Comparison of ENCODE assay signal across 9 mouse cellular contexts in the genomic region with DNA sequence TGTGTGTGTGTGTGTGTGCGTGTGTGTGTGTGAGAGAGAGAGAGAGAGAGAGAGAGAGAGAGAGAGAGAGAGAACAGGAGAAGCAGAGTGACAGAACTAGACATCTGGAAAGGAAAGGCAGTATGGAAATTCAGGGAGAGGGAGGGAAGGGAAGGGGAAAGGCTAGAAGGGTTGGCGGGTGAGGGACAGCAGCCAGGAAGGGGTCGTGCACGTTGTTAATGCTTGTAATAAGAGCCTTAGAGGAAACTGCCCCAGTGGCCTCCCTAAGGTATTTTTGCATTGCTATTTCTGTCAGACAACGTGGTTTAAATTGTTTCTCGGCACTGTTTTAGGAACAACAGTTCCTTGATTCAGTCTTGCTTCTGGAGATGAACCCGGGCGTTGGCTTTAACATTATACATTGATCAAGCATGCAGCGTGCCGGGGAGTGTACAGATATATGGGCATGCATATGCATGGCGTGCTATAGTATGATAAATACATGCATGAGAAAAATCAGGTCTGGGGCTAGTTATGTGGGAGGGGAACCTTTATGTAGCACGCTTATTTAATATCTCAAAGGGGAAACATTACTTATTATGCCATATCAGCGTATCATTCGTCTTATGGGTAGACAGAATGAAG. TPM values are rescaled to one million over a fixed set of nuclear protein-coding genes. Genes with fewer than 3 reads are reported as not detected.
DNase-seq lines count a peak whose midpoint lies in the region; ATAC-seq lines count a peak whose summit lies in the region.
"Had no signal": no experiment of that assay in that cellular context is flagged by ENCODE, and none has a peak within 500 bp of the region (broad histone marks: within the 10 kb centered on the region; RNA-seq: fewer than 3 reads in every experiment).

No protein-coding gene starts in this region.

- DNase-seq in heart, postnatal 25 days (ENCODE audit: low spot score): no peak
- peak; percentile 47 for DNase-seq in embryo, embryonic 9.5 days (ENCODE audit: extremely low spot score)
- DNase-seq in hindbrain, embryonic 10.5 days (ENCODE audit: low spot score): peak; percentile 40
- DNase-seq in B cell, adult 2 months: no peak
- DNase-seq in gastrocnemius, adult 18-20 months (ENCODE audit: low spot score): no peak
- no peak for DNase-seq in right cerebral cortex, postnatal 4 days
- DNase-seq: thymus, postnatal 14 days had no signal

- ATAC-seq in heart, embryonic 11.5 days (replicated peaks; ENCODE audit: insufficient number of reproducible peaks, low FRiP score, low TSS enrichment): no peak
- ATAC-seq in midbrain, embryonic 16.5 days: peak; percentile 53; the same call in 1 of the 2 replicates

- no peaks in the 10 kb centered on the region for H3K9me3 ChIP-seq in heart, embryonic 11.5 days (replicated peaks; ENCODE audit: control insufficient read depth, low read length)
- H3K9me3 ChIP-seq in hindbrain, embryonic 10.5 days: peaks cover 4% of the 10 kb centered on the region; the same call in 1 of the 2 replicates
- no peaks in the 10 kb centered on the region for H3K9me3 ChIP-seq in midbrain, embryonic 16.5 days (replicated peaks; ENCODE audit: control insufficient read depth, low read length, poor library complexity, severe bottlenecking)

- H3K4me1 ChIP-seq in heart, embryonic 11.5 days (ENCODE audit: control insufficient read depth, insufficient read depth, low read length): peaks cover 35% of the 10 kb centered on the region
- peaks cover 48% of the 10 kb centered on the region for H3K4me1 ChIP-seq in hindbrain, embryonic 10.5 days (replicated peaks)
- H3K4me1 ChIP-seq in midbrain, embryonic 16.5 days (ENCODE audit: control insufficient read depth, insufficient read depth, low read length): peaks cover 17% of the 10 kb centered on the region

- peak overlapping the region; percentile 14 for H3K4me2 ChIP-seq in heart, embryonic 11.5 days
- H3K4me2 ChIP-seq in midbrain, embryonic 16.5 days (ENCODE audit: low read length): peak overlapping the region; percentile 34; the same call in 1 of the 2 replicates

- H3K4me3 ChIP-seq in heart, embryonic 11.5 days (ENCODE audit: low read depth, low read length): no peak overlapping the region
- no peak overlapping the region for H3K4me3 ChIP-seq in hindbrain, embryonic 10.5 days
- no peak overlapping the region for H3K4me3 ChIP-seq in midbrain, embryonic 16.5 days (ENCODE audit: low read depth, low read length)

- intact Hi-C loops in heart, postnatal 25 days (cut with DNase I): loop anchor here (2.0 to 5.0 kb wide), 2 partner anchors 50 to 132 kb away; partner anchors contain the start of gene Ptgfrn

- no peaks in the 10 kb centered on the region for H3K36me3 ChIP-seq in heart, embryonic 11.5 days (ENCODE audit: control insufficient read depth, insufficient read depth, low read length)
- H3K36me3 ChIP-seq in hindbrain, embryonic 10.5 days: no peaks in the 10 kb centered on the region
- no peaks in the 10 kb centered on the region for H3K36me3 ChIP-seq in midbrain, embryonic 16.5 days (ENCODE audit: control insufficient read depth, insufficient read depth, low read length)

- H3K27ac ChIP-seq in heart, embryonic 11.5 days (ENCODE audit: low read depth, low read length): no peak overlapping the region
- H3K27ac ChIP-seq in hindbrain, embryonic 10.5 days: peak overlapping the region; percentile 85
- H3K27ac ChIP-seq in midbrain, embryonic 16.5 days (ENCODE audit: low read length): peak overlapping the region; percentile 58

- 43% methylated on average over 14 of the region's 14 CpGs for WGBS in heart, embryonic 11.5 days (ENCODE audit: insufficient replicate concordance)
- 52% methylated on average over 14 of the region's 14 CpGs for WGBS in hindbrain, embryonic 10.5 days
- 46% methylated on average over 14 of the region's 14 CpGs for WGBS in midbrain, embryonic 16.5 days

- H3K9ac ChIP-seq in heart, embryonic 11.5 days (ENCODE audit: low read depth, low read length): no peak overlapping the region
- 0 out of 2 replicates have a peak overlapping the region, but pooled peaks have one; percentile 35 for H3K9ac ChIP-seq in midbrain, embryonic 16.5 days (ENCODE audit: low read depth, low read length)

- no peaks in the 10 kb centered on the region for H3K27me3 ChIP-seq in heart, embryonic 11.5 days (ENCODE audit: control insufficient read depth, insufficient read depth, low read length)
- H3K27me3 ChIP-seq in hindbrain, embryonic 10.5 days (ENCODE audit: insufficient read depth, poor library complexity, severe bottlenecking): no peaks in the 10 kb centered on the region
- no peaks in the 10 kb centered on the region; the same call in 1 of the 2 replicates for H3K27me3 ChIP-seq in midbrain, embryonic 16.5 days (ENCODE audit: control insufficient read depth, insufficient read depth, low read depth, low read length)

RNA-seq across cellular contexts. Expression of gene Ptgfrn, which starts 52.6 kb away (rescaled TPM):
- polyA plus RNA-seq in heart, embryonic 11.5 days (2014; fragmentation: Nextera tagmentation; extraction: Ambion mirVana): 7.4 and 8.3 TPM in 2 replicates
- total RNA-seq in heart, postnatal 25 days (2021): 10 to 100 TPM; 31.0 to 34.9 TPM
- polyA plus RNA-seq in hindbrain, embryonic 10.5 days (2016; fragmentation: Nextera tagmentation; extraction: Ambion mirVana): 2.0 and 2.1 TPM in 2 replicates
- 2.6 and 2.9 TPM in 2 replicates for polyA plus RNA-seq in midbrain, embryonic 16.5 days (2015; fragmentation: Nextera tagmentation; extraction: Ambion mirVana)
- total RNA-seq in gastrocnemius, adult 18-20 months (2021): 1 to 10 TPM; 6.7 to 8.5 TPM

Comparison
In these comparisons a context has a peak if more than half of its experiments do, and no peak if none do; other contexts are left out.
1. DNase-seq: peak in embryo, embryonic 9.5 days (single experiment) and hindbrain, embryonic 10.5 days (single experiment); none in heart, postnatal 25 days (single experiment), B cell, adult 2 months (0 of 2), gastrocnemius, adult 18-20 months (single experiment) and right cerebral cortex, postnatal 4 days (single experiment).